Mouse (Mus musculus) midbrain, embryonic 15.5 days (tissue): ENCODE results near the gene Tmem97. TPM values are rescaled to one million over a fixed set of nuclear protein-coding genes. Genes with fewer than 3 reads are reported as not detected.
"Not testable (repeated sequence)": the region's sequence is repeated elsewhere in the genome, so short reads cannot be mapped to it uniquely, and the experiment has no call there.

ENCODE experiments used
- ATAC-seq: fragments of 200-750 bp; cut with Nextera tagmentation; replicated peaks from 2 replicates; pipeline ENCODE4 v1.8.0; 2017; ENCODE audit warnings: moderate TSS enrichment
- H3K27ac ChIP-seq: fragments of 300-500 bp; sonication (generic); 2 replicates; pipeline ENCODE4 v1.5.1; 2015; ENCODE audit warnings: mild to moderate bottlenecking, inconsistent platforms
- H3K27me3 ChIP-seq: fragments of 300-500 bp; sonication (generic); replicated peaks from 2 replicates; pipeline ENCODE4 v1.6.1; 2015; ENCODE audit warnings: inconsistent platforms
- H3K36me3 ChIP-seq: fragments of 300-500 bp; sonication (generic); replicated peaks from 2 replicates; pipeline ENCODE4 v1.6.1; 2015; ENCODE audit warnings: inconsistent platforms
- H3K4me1 ChIP-seq: fragments of 300-500 bp; sonication (generic); 2 replicates; pipeline ENCODE4 v1.6.1; 2015; ENCODE audit warnings: inconsistent platforms
- H3K4me2 ChIP-seq: fragments of 300-500 bp; sonication (generic); 2 replicates; pipeline ENCODE4 v1.6.1; 2015; ENCODE audit warnings: inconsistent platforms, mild to moderate bottlenecking, moderate library complexity
- H3K4me3 ChIP-seq: fragments of 300-500 bp; sonication (generic); 2 replicates; pipeline ENCODE4 v1.5.1; 2015; ENCODE audit warnings: mild to moderate bottlenecking, inconsistent platforms
- H3K9ac ChIP-seq: fragments of 300-500 bp; sonication (generic); 2 replicates; pipeline ENCODE4 v1.6.1; 2015; ENCODE audit warnings: mild to moderate bottlenecking, inconsistent platforms
- H3K9me3 ChIP-seq: fragments of 300-500 bp; sonication (generic); 2 replicates; pipeline ENCODE4 v1.6.1; 2016; ENCODE audit warnings: inconsistent platforms
- WGBS: fragments of 180-500 bp; shearing (Covaris S2); methylation state at CpG from one replicate; pipeline ENCODE4 v1.1.7; 2015; ENCODE audit warnings: mixed read lengths; 5-methylcytosine and 5-hydroxymethylcytosine counted together
- polyA plus RNA-seq: library from polyadenylated mRNA; unstranded; fragments of >200 nt; fragmentation: Nextera tagmentation; extraction: Ambion mirVana; gene quantifications from 2 replicates; pipeline ENCODE4 v1.2.1, GENCODE M21; 2015

Tmem97 gene
- polyA plus RNA-seq, result 35.0 and 35.4 TPM in 2 replicates

DNA sequence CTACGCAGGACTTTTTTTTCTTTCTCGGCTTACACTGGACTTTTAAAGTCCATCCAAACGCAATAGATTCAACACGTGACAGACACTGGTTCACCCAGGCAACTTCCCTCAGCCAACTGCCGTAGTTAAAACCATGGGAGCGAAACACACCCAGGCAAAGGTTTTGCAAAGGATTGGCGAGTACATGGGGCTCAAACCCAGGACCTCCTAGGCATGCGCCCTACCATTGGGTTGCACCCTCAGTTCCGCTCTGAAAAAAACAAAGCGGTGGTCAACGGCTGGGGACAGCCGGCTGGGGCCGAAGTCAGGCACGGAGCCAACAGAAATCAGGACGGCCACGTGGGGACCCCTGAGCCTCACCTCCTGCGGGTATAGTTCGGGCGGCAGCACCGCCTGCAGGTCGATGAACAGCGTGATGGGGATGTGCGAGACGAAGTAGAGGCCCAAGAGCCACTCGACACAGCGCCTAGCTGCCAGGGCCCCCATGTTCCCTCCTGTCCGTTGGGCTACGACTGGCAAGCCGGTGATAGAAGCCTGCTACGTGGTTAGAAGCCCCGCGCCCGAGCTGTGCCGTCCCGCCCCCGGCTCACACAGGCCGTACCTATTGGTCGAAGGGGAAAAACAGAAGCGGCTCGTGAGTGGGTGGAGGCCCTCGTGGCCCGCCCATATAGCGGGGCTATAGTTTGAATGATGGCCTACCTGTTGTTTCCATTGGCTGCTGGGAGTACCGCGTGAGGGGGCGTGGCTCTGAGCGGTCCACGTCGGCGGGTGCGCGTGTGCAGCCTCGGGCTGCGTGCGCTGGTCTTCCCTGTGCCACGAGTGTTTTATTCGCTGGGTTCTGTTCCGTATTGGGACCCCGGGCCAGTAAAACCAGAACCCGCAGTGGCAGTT lies at the start of gene Tmem97:
TSS of gene Tmem97 (minus strand) at position 610 of the 891 bp plus-strand sequence.
- H3K4me3 ChIP-seq, result peak within 1 kb of the TSS; percentile 62
- peaks cover 19% of the 10 kb centered on the region for H3K4me1 ChIP-seq
- no peaks in the 10 kb centered on the region for H3K36me3 ChIP-seq
- H3K27ac ChIP-seq, result peak within 1 kb of the TSS; percentile 91
- peak within 1 kb of the TSS; percentile 64 for H3K9ac ChIP-seq
- under 1% methylated on average over 60 of the region's 60 CpGs for WGBS
- H3K27me3 ChIP-seq, result no peaks in the 10 kb centered on the region
- no peaks in the 10 kb centered on the region for H3K9me3 ChIP-seq
- H3K4me2 ChIP-seq, result peak within 1 kb of the TSS; percentile 86
- peak; percentile 100 for ATAC-seq

DNA sequence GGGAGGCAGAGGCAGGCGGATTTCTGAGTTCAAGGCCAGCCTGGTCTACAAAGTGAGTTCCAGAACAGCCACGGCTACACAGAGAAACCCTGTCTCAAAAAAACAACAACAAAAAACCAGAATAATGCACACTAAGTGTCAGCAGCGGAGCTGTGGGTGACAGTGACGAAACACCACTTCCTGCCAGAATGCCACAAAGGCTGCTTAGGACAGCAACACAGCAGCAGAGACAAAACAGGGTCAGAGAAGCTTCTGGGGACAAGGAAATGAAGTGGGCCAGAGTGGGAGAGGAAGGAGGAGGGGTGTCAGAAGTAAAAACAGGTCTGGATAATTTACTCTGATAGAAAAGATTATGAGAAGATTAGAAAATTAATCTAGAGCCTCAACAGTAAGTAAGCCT lies 49.5 kb upstream of the Tmem97 start:
- H3K4me2 ChIP-seq, result no peak overlapping the region
- 93% methylated on average over 4 of the region's 4 CpGs for WGBS
- H3K27me3 ChIP-seq, result no peaks in the 10 kb centered on the region
- H3K36me3 ChIP-seq, result no peaks in the 10 kb centered on the region
- H3K4me3 ChIP-seq, result no peak overlapping the region
- no peaks in the 10 kb centered on the region for H3K9me3 ChIP-seq
- ATAC-seq, result no peak
- no peak overlapping the region for H3K9ac ChIP-seq
- no peak overlapping the region for H3K27ac ChIP-seq
- H3K4me1 ChIP-seq, result peaks cover 4% of the 10 kb centered on the region

DNA sequence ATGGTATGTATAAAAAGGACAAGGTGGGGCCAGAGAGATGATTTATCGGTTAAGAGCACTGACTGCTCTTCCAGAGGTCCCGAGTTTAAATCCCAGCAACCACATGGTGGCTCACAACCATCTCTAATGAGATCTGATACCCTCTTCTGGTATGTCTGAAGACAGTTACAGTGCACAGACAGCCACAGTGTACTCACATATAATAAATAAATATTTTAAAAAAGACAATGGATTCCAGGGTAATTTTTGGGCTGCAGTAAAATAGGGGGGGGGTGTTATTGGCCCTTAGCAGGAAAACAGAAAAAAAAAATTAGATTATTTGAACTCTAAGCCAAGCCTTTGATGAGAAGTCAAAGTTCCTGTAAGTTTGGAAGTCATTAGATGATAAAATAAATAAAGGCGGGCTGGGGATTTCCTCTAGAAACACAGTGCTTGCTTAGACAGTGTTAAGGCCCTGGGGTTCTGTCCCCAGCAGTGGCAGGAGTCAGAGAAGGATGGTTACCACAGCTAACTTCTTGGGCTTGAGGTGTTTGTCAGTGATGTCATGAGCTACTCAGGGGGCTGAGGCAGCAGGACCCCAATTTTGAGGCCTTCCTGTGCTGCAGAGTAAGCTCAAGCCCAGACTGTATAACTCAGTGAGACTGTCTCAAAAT lies 48.3 kb upstream of the Tmem97 start:
- no peaks in the 10 kb centered on the region for H3K27me3 ChIP-seq
- ATAC-seq, result no peak
- WGBS, result 75% methylated on average over 3 of the region's 3 CpGs

DNA sequence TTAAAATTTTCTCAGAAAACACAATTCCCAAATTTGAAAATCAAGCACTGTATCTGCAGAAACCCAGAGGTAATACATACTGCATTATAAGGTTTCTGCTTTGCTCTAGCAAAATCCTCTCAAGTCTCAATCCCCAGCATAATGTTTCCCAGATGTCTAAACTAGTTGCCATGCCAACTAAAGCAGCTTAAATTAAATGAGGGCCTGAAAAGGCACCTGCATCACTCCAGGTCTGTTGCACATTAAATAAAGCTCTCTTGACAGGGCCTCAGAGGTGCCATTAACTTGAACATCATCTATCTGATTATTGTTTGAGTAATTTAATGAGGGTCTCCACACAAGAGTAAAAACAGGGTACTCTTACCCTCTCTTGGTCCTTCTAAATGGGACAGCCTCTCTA lies 46.2 kb upstream of the Tmem97 start:
- peak overlapping the region; percentile 38; the same call in 1 of the 2 replicates for H3K27ac ChIP-seq

More for the DNA sequence above, 48.3 kb upstream of the Tmem97 start:
- Histone ChIP-seq H3K36me3 (no peaks in the 10 kb centered on the region), H3K4me3 (no peak overlapping the region), H3K4me2 (no peak overlapping the region), H3K9me3 (no peaks in the 10 kb centered on the region), H3K4me1 (peaks cover 4% of the 10 kb centered on the region), H3K27ac (no peak overlapping the region), H3K9ac (no peak overlapping the region)

DNA sequence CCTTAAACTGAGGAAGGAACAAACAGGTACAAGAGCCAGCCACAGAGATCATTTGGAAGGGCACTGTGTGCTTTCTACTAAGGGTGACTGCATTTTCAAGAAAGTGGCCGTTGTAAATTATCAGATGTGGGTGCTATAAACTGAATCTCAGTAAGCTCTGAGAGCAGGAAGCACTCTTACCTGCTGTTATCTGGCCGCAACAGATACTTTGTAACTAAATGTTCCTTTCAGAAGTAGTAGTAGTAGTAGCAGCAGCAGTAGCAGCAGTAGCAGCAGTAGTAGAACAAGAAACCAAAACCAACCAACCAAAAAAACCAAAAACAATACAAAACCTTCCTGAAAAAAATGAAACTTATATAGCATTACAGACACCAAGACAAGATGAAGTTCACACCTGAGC lies 45.2 kb upstream of the Tmem97 start:
- WGBS, result 92% methylated on average over 2 of the region's 2 CpGs
- no peaks in the 10 kb centered on the region for H3K27me3 ChIP-seq
- H3K4me3 ChIP-seq, result no peak overlapping the region
- H3K9ac ChIP-seq, result no peak overlapping the region
- H3K9me3 ChIP-seq, result no peaks in the 10 kb centered on the region
- H3K36me3 ChIP-seq, result no peaks in the 10 kb centered on the region
- no peak overlapping the region for H3K27ac ChIP-seq
- no peak for ATAC-seq
- no peak overlapping the region for H3K4me2 ChIP-seq
- peaks cover 4% of the 10 kb centered on the region for H3K4me1 ChIP-seq

More for the DNA sequence above, 46.2 kb upstream of the Tmem97 start:
- H3K4me1 ChIP-seq, result peaks cover 4% of the 10 kb centered on the region
- no peaks in the 10 kb centered on the region for H3K9me3 ChIP-seq
- H3K4me2 ChIP-seq, result no peak overlapping the region
- H3K4me3 ChIP-seq, result no peak overlapping the region
- no peaks in the 10 kb centered on the region for H3K36me3 ChIP-seq
- no peak overlapping the region for H3K9ac ChIP-seq
- H3K27me3 ChIP-seq, result no peaks in the 10 kb centered on the region
- ATAC-seq, result no peak

DNA sequence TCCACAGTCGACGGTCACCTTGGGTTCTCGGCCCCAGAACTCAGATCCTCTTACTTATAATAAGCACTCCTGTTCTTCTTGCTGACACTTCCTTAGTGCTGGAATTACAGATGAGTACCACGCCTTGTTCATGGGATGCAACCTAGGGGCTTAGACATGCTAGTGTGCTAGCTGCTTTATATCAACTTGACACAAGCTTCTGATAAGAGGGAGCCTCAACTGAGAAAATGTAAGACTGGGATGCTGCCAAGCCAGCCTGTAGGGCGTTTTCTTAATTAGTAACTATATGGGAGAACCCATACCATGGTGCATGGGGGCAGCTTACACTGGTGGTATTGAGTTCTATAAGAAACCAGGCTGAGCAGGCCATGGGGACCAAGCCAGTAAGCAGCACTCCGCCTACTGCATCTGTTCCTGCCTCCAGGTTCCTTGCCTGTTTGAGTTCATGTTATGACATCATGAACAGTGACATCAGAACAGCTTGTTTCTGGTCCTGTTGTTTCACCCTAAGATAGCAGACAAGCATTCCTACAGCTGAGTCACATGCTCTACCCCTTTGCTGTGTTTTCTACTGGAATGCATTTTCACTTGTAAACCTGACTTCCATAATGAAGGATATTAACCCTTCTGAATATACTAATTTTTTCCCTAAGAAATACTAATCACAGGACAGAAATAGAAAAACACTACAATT lies 43.8 kb upstream of the Tmem97 start:
- Histone ChIP-seq H3K36me3 (no peaks in the 10 kb centered on the region), H3K9me3 (no peaks in the 10 kb centered on the region), H3K4me2 (no peak overlapping the region), H3K9ac (no peak overlapping the region), H3K27ac (no peak overlapping the region), H3K4me1 (peaks cover 4% of the 10 kb centered on the region), H3K27me3 (no peaks in the 10 kb centered on the region), H3K4me3 (no peak overlapping the region)
- WGBS, result 90% methylated on average over 6 of the region's 6 CpGs
- ATAC-seq, result no peak

DNA sequence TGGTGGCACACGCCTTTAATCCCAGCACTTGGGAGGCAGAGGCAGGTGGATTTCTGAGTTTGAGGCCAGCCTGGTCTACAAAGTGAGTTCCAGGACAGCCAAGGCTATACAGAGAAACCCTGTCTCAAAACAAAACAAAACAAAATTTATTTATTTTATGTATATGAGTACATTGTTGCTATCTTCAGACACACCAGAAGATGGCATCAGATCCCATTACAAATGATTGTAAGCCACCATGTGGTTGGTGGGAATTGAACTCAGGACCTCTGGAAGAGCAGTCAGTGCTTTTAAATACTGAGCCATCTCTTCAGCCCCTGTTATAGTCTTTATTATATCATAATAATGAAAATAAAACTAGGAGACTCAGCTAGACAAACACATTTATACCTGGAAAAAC lies 37.1 kb upstream of the Tmem97 start:
- peaks cover 17% of the 10 kb centered on the region for H3K36me3 ChIP-seq
- H3K4me1 ChIP-seq, H3K4me2 ChIP-seq, H3K27me3 ChIP-seq, H3K9ac ChIP-seq, H3K4me3 ChIP-seq, H3K27ac ChIP-seq, ATAC-seq, H3K9me3 ChIP-seq: not testable (repeated sequence)
- 100% methylated on average over 1 of the region's 1 CpGs for WGBS

DNA sequence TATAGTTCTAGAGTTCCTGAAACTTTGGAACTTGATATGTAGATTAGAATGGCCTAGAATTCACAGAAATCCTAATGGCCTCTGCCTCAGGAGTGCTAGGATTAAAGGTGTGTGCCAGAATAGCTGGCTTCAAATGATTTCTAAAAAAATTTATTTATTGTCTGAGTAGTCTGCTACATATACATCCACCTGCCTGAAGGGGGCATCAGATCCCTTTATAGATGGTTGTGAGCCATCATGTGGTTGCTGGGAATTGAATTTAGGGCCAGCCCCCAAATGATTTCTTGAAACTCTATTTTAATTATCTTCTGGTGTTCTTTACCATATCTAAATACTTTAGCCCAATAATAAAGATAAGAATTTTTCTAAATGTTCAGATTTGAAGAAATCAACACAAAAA lies 35.5 kb upstream of the Tmem97 start:
- Histone ChIP-seq H3K27me3 (no peaks in the 10 kb centered on the region), H3K27ac (no peak overlapping the region), H3K36me3 (peaks cover 21% of the 10 kb centered on the region), H3K4me1 (no peaks in the 10 kb centered on the region), H3K4me3 (no peak overlapping the region), H3K4me2 (no peak overlapping the region), H3K9me3 (no peaks in the 10 kb centered on the region), H3K9ac (no peak overlapping the region)
- no peak for ATAC-seq

DNA sequence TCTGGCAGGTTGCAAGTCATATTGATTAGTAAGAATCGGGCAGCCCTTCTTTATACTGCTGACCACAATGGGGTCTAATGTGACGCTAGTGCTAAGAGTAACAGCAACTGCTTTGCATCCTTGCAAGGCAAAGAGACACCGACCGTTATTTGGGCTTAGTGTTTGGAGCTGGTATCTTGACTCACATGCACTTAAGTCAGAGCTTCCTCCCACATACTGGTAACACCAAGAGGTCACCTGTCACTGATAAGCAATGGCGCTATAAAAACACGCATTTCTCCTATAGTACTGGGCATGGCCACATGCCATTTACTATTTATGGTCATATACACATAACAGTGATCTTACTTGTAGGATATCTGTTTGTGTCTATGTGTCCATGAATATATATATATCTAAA lies 32.3 kb upstream of the Tmem97 start:
- 96% methylated on average over 6 of the region's 6 CpGs for WGBS
- ATAC-seq, result no peak
- Histone ChIP-seq H3K27ac (no peak overlapping the region), H3K4me2 (no peak overlapping the region), H3K27me3 (no peaks in the 10 kb centered on the region), H3K9ac (no peak overlapping the region), H3K4me1 (no peaks in the 10 kb centered on the region), H3K36me3 (peaks cover 29% of the 10 kb centered on the region), H3K9me3 (no peaks in the 10 kb centered on the region), H3K4me3 (no peak overlapping the region)

DNA sequence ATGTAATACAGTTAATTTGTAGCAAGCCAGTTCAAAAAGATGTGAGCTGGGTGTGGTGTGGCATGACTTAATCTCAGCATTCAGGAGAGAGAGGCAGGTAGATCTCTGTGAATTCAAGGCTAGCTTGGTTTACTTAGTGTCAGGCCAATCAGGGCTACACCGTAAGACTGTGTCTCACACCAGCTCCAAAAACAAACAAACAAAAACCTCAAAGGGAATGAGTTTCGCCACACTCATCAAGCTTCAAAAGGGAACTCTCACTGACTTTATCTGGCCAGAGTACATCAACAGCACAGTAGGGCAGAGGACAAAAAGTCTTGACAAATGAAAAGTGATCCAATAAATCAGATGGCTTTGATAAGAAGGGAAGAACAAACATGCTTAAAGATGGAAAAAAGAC lies 24.4 kb upstream of the Tmem97 start:
- H3K27me3 ChIP-seq, result no peaks in the 10 kb centered on the region
- peaks cover 18% of the 10 kb centered on the region; the same call in 1 of the 2 replicates for H3K36me3 ChIP-seq
- no peak overlapping the region for H3K4me3 ChIP-seq
- no peak for ATAC-seq
- H3K27ac ChIP-seq, result no peak overlapping the region
- no peaks in the 10 kb centered on the region for H3K4me1 ChIP-seq
- H3K9ac ChIP-seq, result no peak overlapping the region
- H3K9me3 ChIP-seq, result no peaks in the 10 kb centered on the region
- H3K4me2 ChIP-seq, result no peak overlapping the region
- WGBS, result 88% methylated on average over 2 of the region's 2 CpGs

DNA sequence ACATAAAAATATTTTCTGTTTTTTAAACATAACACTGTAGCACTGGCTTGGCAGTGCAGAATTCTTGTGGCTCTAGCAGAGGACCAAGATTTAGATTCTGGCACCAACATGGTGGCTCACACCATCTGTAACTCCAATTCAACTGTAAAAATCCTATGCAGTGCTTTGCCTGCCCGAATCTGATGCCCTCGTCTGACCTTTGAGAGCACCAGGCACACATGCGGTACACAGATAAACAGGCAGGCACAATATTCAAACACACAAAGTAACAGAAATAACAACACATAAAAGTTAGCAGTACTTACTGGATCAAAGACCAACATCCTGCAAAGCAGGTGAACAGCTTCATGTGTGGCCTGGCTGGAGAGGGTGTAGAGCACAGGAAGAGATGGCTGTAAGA lies 24.0 kb upstream of the Tmem97 start:
- peaks cover 18% of the 10 kb centered on the region; the same call in 1 of the 2 replicates for H3K36me3 ChIP-seq
- WGBS, result 94% methylated on average over 3 of the region's 3 CpGs
- H3K27ac ChIP-seq, result no peak overlapping the region

DNA sequence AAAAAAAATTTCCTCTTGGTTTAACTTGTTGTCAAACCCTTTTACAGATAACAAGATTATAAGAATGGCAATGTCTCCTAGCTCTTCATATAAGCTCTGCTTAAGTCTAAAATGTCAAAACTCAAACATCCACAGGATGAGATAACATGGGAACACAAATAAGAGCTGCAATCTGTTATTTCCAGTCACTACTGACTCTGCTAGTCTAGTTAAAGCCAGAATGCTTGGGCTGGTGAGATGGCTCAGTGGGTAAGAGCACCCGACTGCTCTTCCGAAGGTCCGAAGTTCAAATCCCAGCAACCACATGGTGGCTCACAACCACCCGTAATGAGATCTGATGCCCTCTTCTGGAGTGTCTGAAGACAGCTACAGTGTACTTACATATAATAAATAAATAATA lies 23.5 kb upstream of the Tmem97 start:
- H3K4me1 ChIP-seq, H3K27me3 ChIP-seq, H3K9me3 ChIP-seq, H3K4me2 ChIP-seq, ATAC-seq, H3K27ac ChIP-seq, H3K9ac ChIP-seq, H3K4me3 ChIP-seq: not testable (repeated sequence)
- WGBS, result 87% methylated on average over 4 of the region's 4 CpGs
- H3K36me3 ChIP-seq, result peaks cover 18% of the 10 kb centered on the region; the same call in 1 of the 2 replicates

More for the DNA sequence above, 24.0 kb upstream of the Tmem97 start:
- H3K4me1 ChIP-seq, result no peaks in the 10 kb centered on the region
- no peak overlapping the region for H3K4me3 ChIP-seq
- H3K27me3 ChIP-seq, result no peaks in the 10 kb centered on the region
- H3K9me3 ChIP-seq, result no peaks in the 10 kb centered on the region
- ATAC-seq, result no peak
- no peak overlapping the region for H3K4me2 ChIP-seq
- no peak overlapping the region for H3K9ac ChIP-seq
